Mouse (Mus musculus) cerebellum, adult 2 months (tissue): Measurements from ENCODE around the gene Anln. TPM values are rescaled to one million over a fixed set of nuclear protein-coding genes. Genes with fewer than 3 reads are reported as not detected.

Experiments used
- DNase-seq, 2 experiments: peaks; one replicate each; pipeline ENCODE4 v3.0.0; 2021
- H3K27ac ChIP-seq: fragments of 200-500 bp; 2 replicates; pipeline ENCODE4 v1.5.1; 2012; ENCODE audit warnings: low read length, control low read depth, inconsistent platforms; ENCODE audit not compliant: insufficient read depth
- H3K27me3 ChIP-seq: fragments of 200-500 bp; 2 replicates; pipeline ENCODE4 v1.6.1; 2012; ENCODE audit warnings: inconsistent platforms, mild to moderate bottlenecking, low read length, moderate library complexity; ENCODE audit not compliant: control insufficient read depth, insufficient read depth
- H3K4me1 ChIP-seq: fragments of 200-500 bp; 2 replicates; pipeline ENCODE4 v1.6.1; 2011; ENCODE audit warnings: low read length; ENCODE audit not compliant: control insufficient read depth, insufficient read depth
- H3K4me3 ChIP-seq: fragments of 200-500 bp; replicated peaks from 2 replicates; pipeline ENCODE3; 2011; ENCODE audit warnings: mild to moderate bottlenecking, low read depth, low read length, control low read depth; ENCODE audit not compliant: insufficient read depth
- CTCF ChIP-seq: fragments of 200-500 bp; IDR thresholded peaks from 2 replicates; pipeline ENCODE4 v1.5.1; 2011; ENCODE audit warnings: low read depth, mild to moderate bottlenecking, control low read depth, low read length, moderate library complexity, borderline replicate concordance; ENCODE audit not compliant: insufficient read depth
- POLR2A ChIP-seq: fragments of 200-500 bp; IDR thresholded peaks from 2 replicates; pipeline ENCODE4 v1.6.1; 2011; ENCODE audit warnings: low read length, control low read depth, borderline replicate concordance; ENCODE audit not compliant: insufficient read depth
- WGBS: fragments of 180-500 bp; shearing (Covaris S2); methylation state at CpG from one replicate; pipeline ENCODE4 v1.1.7; 2018; 5-methylcytosine and 5-hydroxymethylcytosine counted together
- polyA plus RNA-seq: library from polyadenylated mRNA; depleted of rRNA; stranded (reverse); fragments of >200 nt; gene quantifications from 2 replicates; pipeline ENCODE4 v1.2.3, GENCODE M21; 2012; rRNA removed

The Anln gene
- 25.3 and 32.4 TPM in 2 replicates for polyA plus RNA-seq

DNA sequence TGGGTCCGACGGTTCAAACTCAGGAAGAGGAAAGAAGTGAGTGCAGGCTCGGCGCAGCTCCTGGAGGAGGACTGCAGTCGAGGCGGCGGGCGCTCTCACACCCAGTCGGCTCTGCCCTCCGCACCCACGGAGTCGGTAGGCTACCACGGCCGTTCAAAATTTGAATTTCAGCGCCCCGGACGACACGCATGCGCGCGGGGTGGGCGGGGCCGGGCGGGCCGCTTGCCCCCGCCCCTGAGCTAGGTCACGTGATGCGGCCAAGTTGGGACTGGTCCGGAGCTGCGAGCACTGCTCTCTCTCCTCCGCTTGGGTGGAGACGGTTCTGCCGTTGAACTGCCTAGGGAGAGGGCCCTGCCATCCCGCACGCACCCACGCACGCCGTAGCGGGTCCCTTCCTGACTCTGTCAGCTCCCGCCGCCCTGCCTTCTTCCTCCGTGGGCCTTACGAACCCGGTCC is at the start of gene Anln:
Gene Anln, minus strand, starts transcription at position 168 of the 456 bp plus-strand sequence.
- no peak within 1 kb of the TSS for H3K27ac ChIP-seq
- WGBS: under 1% methylated on average over 44 of the region's 44 CpGs
- H3K4me3 ChIP-seq: peak within 1 kb of the TSS; percentile 65
- TF ChIP-seq CTCF: no peak
- TF ChIP-seq POLR2A: peak; percentile 90
- H3K27me3 ChIP-seq: no peaks in the 10 kb centered on the region
- peak; percentile 86 to 87 for DNase-seq
- no peaks in the 10 kb centered on the region for H3K4me1 ChIP-seq

DNA sequence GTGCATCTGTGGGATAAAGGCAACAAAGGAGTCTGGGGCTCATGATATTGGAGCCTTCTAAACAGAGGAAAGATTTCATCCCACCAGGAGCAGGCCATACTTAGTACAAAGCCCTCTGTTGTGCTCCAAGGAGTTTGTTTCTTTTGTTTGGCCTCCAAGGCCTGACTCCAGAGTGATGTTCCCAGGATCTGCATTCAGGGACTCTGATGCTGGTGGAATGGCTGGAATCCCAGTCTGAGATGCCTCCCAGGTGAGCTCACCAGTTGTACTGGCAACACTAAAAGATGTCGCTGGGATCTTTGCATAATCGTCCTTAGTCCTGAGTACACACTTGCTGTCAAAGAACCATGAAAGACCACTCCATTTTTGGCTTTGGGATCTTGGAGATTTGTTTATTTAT is 45.1 kb upstream of the Anln start:
- WGBS: 87% methylated on average over 2 of the region's 2 CpGs
- no peak for TF ChIP-seq CTCF
- TF ChIP-seq POLR2A: no peak

DNA sequence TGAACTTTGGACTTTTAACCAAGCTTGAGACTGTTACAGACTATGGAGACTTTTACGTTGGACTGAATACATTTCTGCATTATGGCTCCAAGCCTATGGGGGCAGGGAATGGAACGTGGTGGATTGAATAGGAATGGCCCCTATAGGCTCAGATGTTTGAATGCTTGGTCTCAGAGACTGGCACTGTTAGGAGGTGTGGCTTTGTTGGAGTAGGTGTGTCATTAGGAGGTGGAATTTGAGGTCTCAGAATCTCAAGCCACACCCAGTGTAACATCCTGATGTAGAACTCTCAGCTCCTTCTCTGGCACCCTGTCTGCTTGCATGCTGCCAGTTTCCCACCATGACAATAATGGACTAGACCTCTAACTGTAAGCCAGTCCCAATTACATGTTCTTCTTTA is 44.2 kb upstream of the Anln start:
- WGBS: 84% methylated on average over 2 of the region's 2 CpGs
- DNase-seq: no peak

More for the DNA sequence above, 45.1 kb upstream of the Anln start:
- Histone ChIP-seq H3K27me3 (no peaks in the 10 kb centered on the region), H3K4me3 (no peak overlapping the region), H3K27ac (no peak overlapping the region), H3K4me1 (peaks cover 5% of the 10 kb centered on the region; the same call in 1 of the 2 replicates)
- DNase-seq: no peak

DNA sequence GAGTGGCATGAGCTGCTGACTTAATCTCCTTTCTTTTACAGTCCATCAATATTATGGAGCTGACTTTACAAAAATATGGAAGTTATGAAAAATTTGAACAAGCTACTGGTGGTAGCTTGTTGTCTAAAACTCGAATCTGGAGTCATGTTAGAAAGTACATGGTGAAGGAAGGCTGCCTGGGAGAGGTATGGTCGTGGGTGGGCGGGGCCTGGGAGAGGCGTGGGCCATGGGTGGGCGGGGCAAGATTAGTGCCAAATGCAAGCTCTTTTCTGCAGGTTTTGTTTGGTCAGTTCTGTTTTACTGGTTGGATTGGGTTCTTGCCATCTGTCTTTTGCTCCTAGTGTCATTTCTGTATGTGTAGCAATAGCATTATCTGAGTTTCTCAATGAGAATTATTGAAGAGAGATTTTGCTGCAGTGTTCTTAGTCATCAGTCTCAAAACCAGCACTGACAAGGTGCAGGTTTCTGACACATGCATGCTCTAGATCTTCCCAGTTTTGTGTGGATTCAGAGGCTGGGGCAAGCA is 41.4 kb upstream of the Anln start:
- Histone ChIP-seq H3K4me3 (no peak overlapping the region), H3K4me1 (peaks cover 5% of the 10 kb centered on the region; the same call in 1 of the 2 replicates), H3K27ac (no peak overlapping the region), H3K27me3 (no peaks in the 10 kb centered on the region)
- WGBS: 67% methylated on average over 5 of the region's 5 CpGs
- no peak for DNase-seq
- no peak for TF ChIP-seq POLR2A
- no peak for TF ChIP-seq CTCF

More for the DNA sequence above, 44.2 kb upstream of the Anln start:
- TF ChIP-seq CTCF: no peak
- TF ChIP-seq POLR2A: no peak
- Histone ChIP-seq H3K27ac (no peak overlapping the region), H3K4me1 (peaks cover 5% of the 10 kb centered on the region; the same call in 1 of the 2 replicates), H3K4me3 (no peak overlapping the region), H3K27me3 (no peaks in the 10 kb centered on the region)

DNA sequence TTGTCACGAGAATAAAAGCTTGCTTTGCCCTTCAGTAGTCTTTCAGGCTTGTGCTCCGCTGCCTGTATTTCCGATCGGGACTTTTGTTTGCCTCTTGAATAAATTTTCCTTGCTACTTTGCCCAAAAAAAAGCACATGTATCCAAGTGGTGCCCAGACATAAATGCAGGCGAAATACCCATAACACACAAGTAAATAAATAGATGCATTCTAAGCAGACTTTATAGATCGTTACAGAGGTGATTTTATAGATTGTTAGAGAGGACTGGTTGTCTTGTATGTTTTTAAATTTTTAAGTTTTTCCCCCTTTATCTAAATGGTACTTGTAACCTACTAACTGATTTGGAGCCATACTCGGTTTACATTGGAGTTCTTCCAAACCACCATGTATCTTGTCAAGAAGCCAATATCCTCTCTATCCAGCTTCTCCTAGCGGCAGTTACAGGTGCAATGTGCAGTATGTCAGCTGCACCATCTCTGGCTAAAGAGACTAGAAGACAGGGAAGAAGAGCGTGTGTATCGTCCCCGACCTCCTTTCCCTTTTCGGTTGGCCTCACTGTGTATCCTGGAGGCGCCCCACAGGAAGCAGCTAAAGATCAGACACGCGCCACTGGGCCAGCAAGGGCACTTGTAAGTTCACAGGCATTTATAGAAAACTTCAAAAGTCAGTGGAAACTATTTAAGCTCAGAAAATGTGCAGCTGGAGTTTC is 40.7 kb upstream of the Anln start:
- 19% methylated on average over 15 of the region's 15 CpGs for WGBS
- no peak for TF ChIP-seq POLR2A
- peak; percentile 14; the same call in 1 of the 2 replicates for TF ChIP-seq CTCF
- H3K4me1 ChIP-seq: peaks cover 5% of the 10 kb centered on the region; the same call in 1 of the 2 replicates
- peak; percentile 33 to 67 for DNase-seq
- no peak overlapping the region for H3K4me3 ChIP-seq
- no peak overlapping the region for H3K27ac ChIP-seq
- H3K27me3 ChIP-seq: no peaks in the 10 kb centered on the region

DNA sequence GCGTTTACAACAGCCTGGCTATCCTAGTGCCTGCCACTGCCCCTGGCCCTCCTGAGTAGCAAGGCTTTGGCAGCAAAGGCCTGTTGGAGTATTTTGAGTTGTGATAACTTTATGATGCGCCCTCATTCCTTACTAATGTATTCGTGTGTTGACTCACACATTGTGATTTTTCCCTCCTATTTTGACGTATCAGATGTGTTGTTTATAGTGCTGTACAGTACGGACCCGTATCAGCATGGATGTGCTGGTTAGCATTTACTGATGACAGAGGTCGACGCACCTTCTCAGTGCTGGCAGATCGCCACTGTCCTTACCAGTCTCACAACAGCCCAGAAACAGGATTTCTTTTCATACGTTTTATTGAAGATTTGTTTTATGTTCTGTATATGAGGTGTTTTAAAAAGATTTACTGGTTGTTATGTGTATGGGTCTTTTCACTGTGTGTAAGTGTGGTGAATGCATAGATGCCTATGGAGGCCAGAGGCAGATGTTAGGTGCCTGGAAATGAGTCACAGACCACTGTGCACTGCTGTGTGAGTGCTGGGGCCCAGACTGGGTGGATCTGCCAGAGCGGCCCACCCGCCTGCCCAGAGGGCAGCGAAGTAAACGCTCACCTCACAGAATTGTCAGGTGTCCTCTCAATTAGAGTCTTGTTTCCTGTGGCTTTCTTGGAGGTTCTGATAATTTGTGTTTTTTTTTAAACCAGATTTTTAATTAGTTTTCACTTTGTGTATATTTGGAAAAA is 39.9 kb upstream of the Anln start:
- H3K4me1 ChIP-seq: peaks cover 5% of the 10 kb centered on the region; the same call in 1 of the 2 replicates
- no peak overlapping the region for H3K27ac ChIP-seq
- 80% methylated on average over 14 of the region's 14 CpGs for WGBS
- H3K4me3 ChIP-seq: no peak overlapping the region
- no peak for TF ChIP-seq POLR2A
- no peak for TF ChIP-seq CTCF
- H3K27me3 ChIP-seq: no peaks in the 10 kb centered on the region
- no peak for DNase-seq

DNA sequence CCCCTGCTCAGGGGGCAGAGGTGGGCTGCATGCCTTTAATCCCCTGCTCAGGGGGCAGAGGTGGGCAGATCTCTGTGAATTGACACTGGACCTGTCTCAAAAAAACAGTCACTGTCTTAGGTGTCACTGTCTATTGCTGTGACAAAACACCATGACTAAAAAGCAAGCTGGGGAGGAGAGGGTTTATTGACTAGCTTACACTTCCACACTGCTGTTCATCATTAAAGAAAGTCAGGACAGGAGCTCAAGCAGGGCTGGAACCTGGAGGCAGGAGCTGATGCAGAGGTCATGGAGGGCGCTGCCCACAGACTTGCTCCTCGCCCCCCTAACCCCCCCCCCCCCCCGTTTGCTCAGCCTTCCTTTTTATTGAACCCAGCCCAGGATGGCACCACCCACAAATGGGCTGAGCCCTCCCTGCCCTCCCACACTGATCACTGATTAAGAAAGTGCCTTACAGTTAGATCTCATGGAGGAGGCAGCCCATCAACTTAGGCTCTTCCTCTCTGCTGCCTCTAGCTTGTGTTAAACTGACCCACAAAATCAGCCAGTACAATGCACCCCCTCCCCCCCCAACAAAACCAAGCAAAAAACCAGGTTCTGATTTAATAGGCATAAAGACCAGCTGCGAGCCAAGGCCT is 39.2 kb upstream of the Anln start:
- Histone ChIP-seq H3K27me3 (no peaks in the 10 kb centered on the region), H3K4me3 (no peak overlapping the region), H3K27ac (no peak overlapping the region), H3K4me1 (peaks cover 5% of the 10 kb centered on the region; the same call in 1 of the 2 replicates)
- WGBS: 65% methylated on average over 4 of the region's 4 CpGs
- no peak for DNase-seq
- TF ChIP-seq POLR2A (no peak), CTCF (no peak)

DNA sequence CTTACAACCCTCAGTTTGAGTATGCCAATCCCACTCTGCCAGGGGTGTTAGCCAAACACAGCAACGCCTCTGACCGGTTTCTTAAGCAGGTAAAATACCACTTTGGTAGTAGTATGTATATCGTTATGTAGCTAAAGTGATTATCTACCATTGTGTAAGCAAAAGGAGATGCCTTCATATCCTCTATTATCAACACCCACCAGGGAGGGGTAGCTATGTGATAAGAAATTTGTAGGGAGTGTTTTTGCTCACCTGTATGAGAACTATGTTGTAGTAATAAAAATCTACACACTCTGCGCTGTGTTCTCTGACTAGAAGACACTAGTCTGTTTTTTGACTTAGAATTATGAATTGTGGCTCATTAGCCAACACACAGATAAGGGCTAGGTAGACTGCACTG is 35.7 kb upstream of the Anln start:
- no peaks in the 10 kb centered on the region for H3K27me3 ChIP-seq
- no peak overlapping the region for H3K27ac ChIP-seq
- no peak for DNase-seq
- peaks cover 9% of the 10 kb centered on the region for H3K4me1 ChIP-seq
- no peak overlapping the region for H3K4me3 ChIP-seq
- TF ChIP-seq POLR2A (no peak), CTCF (no peak)
- 97% methylated on average over 4 of the region's 4 CpGs for WGBS
